Mouse (Mus musculus): ENCODE results near the gene Vgll4. TPM values are rescaled to one million over a fixed set of nuclear protein-coding genes. Genes with fewer than 3 reads are reported as not detected.
A peak's percentile ranks its signal among the peaks of the same experiment; 100 is the strongest.

The Vgll4 gene
- polyA plus RNA-seq, 1 experiment from 2014 or later, result 87.0 TPM

DNA sequence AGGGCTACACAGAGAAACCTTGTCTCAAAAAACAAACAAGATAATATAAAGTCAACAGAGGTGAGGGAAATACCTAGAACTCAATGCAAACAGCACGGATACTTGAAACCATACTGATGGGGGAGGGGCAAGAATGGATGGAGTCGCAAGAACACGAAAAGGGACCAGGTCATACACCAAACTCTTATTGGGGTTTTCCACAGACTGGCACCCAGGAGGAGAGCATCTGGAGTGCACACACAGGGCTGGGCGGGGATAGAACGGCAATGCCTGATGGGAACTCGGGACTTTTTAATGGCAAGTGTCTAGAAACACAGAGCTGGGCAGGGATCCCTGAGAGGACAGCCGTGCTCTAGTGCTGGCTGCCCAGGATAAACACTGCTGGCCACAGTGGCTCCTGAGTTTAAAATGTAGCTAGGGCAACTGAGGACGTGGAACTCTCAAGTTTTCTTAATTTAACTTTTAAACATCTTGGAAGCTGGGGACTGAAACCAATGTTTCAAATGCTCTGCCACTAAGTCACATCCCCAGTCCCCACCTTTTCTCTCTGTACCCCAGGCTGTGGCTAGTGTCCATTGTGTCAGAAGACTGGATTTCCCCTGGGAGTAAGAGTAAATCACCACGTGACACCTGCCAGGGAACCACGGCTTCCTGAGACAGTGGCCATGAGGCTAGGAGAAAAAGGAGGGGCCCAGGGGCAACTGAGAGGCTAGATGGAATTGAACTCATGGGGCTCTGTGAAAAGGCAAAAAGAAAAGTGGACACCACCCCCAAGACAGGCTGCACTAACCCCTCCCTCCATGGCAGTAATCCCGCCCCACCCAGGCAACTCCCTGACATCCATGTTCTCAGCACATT is 83.1 kb downstream of the Vgll4 start:
- H3K9ac ChIP-seq, result no peak overlapping the region
- no peaks in the 10 kb centered on the region for H3K9me3 ChIP-seq
- H3K27ac ChIP-seq, result peak overlapping the region; percentile 14; the same call in 1 of the 2 replicates
- no peak overlapping the region for H3K4me2 ChIP-seq
- H3K36me3 ChIP-seq, result peaks cover 5% of the 10 kb centered on the region; the same call in 1 of the 2 replicates
- no peak overlapping the region for H3K4me3 ChIP-seq (replicated peaks)
- WGBS, result 56% methylated on average over 11 of the region's 11 CpGs
- H3K27me3 ChIP-seq (replicated peaks), result no peaks in the 10 kb centered on the region
- no peak for ATAC-seq (ENCODE audit: insufficient read depth, low FRiP score, low read depth)
- peaks cover 72% of the 10 kb centered on the region for H3K4me1 ChIP-seq

DNA sequence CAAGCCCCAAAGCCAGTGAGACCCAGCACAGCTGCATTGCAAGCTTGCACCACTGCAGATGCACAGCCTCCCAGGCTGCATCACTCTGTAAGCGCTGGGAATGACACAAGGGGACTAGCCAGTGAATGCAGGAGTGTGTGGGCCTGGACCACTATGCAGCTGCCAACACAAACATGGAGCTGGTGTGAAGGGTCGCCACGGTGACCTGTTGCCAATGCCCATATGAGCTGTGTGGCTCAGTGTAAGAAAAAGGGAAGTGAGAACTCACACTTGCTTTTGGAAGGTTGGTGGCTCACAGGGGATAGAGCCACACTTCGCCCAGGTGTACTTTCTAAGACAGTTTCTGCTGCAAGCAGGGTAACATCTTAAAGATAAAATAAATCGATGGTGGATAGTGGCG is 83.8 kb downstream of the Vgll4 start:
- peaks cover 5% of the 10 kb centered on the region; the same call in 1 of the 2 replicates for H3K36me3 ChIP-seq
- H3K9ac ChIP-seq, result no peak overlapping the region
- no peak overlapping the region for H3K4me3 ChIP-seq (replicated peaks)
- ATAC-seq (ENCODE audit: insufficient read depth, low FRiP score, low read depth), result no peak
- H3K27me3 ChIP-seq (replicated peaks), result no peaks in the 10 kb centered on the region
- 84% methylated on average over 6 of the region's 6 CpGs for WGBS
- no peak overlapping the region for H3K27ac ChIP-seq
- H3K9me3 ChIP-seq, result no peaks in the 10 kb centered on the region
- H3K4me1 ChIP-seq, result peaks cover 70% of the 10 kb centered on the region
- H3K4me2 ChIP-seq, result no peak overlapping the region

DNA sequence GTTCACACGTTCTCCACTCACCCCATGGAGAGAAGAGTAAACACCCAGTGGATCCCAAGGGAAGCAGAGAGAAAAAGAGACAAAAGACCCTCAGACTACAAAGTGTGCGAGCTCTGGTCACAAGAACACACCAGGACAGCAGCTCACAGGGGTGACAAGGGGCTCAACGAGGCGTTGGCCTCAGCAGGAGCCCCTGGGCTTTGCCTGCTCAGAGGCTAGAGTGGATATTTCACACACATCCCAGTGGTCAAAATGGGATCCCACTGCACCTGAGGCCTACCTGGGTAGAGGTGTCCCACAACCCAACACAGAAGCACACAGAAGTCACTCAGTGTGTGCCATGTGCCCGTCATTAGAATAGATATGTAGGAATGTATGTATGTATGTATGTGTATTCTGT is 84.7 kb downstream of the Vgll4 start:
- no peak for ATAC-seq (ENCODE audit: insufficient read depth, low FRiP score, low read depth)
- peaks cover 5% of the 10 kb centered on the region; the same call in 1 of the 2 replicates for H3K36me3 ChIP-seq
- H3K27me3 ChIP-seq (replicated peaks), result no peaks in the 10 kb centered on the region
- WGBS, result 77% methylated on average over 5 of the region's 5 CpGs
- no peaks in the 10 kb centered on the region for H3K9me3 ChIP-seq
- no peak overlapping the region for H3K4me2 ChIP-seq
- peaks cover 71% of the 10 kb centered on the region for H3K4me1 ChIP-seq
- no peak overlapping the region for H3K27ac ChIP-seq
- no peak overlapping the region for H3K4me3 ChIP-seq (replicated peaks)
- no peak overlapping the region for H3K9ac ChIP-seq

DNA sequence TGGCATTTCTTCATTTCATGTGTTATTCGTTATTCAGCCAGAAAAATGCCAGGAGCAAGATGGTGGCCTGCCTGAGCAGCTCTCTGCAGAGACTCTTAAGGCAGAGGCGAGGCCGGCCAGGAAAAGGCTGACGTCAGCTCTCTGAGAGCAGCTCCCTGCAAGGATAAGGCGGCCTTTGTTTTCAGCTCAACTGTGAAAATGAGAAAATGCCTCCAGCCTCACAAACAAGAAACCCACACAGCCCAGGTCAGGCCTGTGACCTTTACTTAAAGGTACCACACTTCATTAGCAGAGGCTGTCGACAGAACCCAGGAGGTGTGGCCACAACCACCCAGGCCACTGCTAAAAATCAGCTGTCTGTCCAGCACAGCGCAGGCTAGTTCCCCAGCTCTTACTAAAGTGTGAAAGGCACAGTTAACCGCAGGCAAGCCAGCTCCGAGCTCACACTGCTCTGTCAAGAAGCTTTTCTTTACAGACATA is 86.5 kb downstream of the Vgll4 start:
- 7% methylated on average over 9 of the region's 9 CpGs for WGBS
- Histone ChIP-seq H3K9ac (no peak overlapping the region), H3K9me3 (no peaks in the 10 kb centered on the region), H3K4me2 (peak overlapping the region; percentile 11; the same call in 1 of the 2 replicates), H3K27me3 (replicated peaks) (no peaks in the 10 kb centered on the region), H3K27ac (peak overlapping the region; percentile 88), H3K4me1 (peaks cover 76% of the 10 kb centered on the region), H3K4me3 (replicated peaks) (no peak overlapping the region), H3K36me3 (peaks cover 5% of the 10 kb centered on the region; the same call in 1 of the 2 replicates)
- ATAC-seq (ENCODE audit: insufficient read depth, low FRiP score, low read depth), result peak; percentile 81

DNA sequence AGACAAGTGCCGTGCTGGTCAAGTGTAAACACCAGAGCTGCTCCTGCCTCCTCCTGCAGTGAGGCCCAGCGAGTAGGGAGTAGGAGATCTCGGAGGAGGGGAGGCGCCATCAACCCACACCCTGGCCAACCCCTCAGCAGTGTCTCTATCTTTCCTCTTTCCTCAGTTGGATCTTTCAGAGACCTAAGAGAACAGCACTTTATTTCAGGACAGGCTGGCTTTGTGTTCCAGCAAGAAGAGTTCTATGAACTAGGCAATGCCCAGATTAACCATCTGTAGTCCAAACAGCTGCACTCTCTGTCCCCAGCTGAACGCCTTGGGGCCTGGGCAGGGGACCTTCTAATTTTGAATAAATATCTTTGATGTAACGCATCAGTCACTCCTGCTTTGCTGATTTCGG is 87.1 kb downstream of the Vgll4 start:
- Histone ChIP-seq H3K9ac (no peak overlapping the region), H3K4me3 (replicated peaks) (no peak overlapping the region), H3K9me3 (no peaks in the 10 kb centered on the region), H3K27ac (peak overlapping the region; percentile 88), H3K27me3 (replicated peaks) (no peaks in the 10 kb centered on the region), H3K36me3 (peaks cover 5% of the 10 kb centered on the region; the same call in 1 of the 2 replicates), H3K4me1 (peaks cover 79% of the 10 kb centered on the region), H3K4me2 (peak overlapping the region; percentile 11; the same call in 1 of the 2 replicates)
- WGBS, result 28% methylated on average over 7 of the region's 7 CpGs
- peak; percentile 15; the same call in 1 of the 2 replicates for ATAC-seq (ENCODE audit: insufficient read depth, low FRiP score, low read depth)

DNA sequence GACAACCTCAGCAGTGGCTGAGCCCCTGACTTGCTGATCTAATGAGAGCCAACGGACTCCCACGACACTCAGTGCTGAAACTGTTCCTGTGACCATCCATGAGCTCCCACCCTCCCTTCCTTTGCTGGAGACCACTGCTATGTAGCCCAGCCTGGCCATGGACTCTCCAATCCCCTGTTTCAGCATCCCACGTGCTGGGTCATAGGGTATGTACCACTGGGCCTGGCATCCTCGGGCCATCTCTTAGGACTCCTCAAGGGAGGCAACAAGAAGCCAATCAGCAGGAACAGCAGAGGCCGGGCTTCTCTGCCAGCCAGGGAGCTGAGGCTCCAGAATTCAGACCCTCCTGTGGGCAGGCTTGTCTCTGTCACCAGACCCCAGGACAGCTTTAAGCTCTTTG is 87.6 kb downstream of the Vgll4 start:
- Histone ChIP-seq H3K4me3 (replicated peaks) (no peak overlapping the region), H3K27me3 (replicated peaks) (no peaks in the 10 kb centered on the region), H3K27ac (peak overlapping the region; percentile 88), H3K9me3 (no peaks in the 10 kb centered on the region), H3K4me1 (peaks cover 78% of the 10 kb centered on the region), H3K9ac (no peak overlapping the region), H3K4me2 (peak overlapping the region; percentile 11; the same call in 1 of the 2 replicates), H3K36me3 (peaks cover 5% of the 10 kb centered on the region; the same call in 1 of the 2 replicates)
- 62% methylated on average over 5 of the region's 5 CpGs for WGBS
- ATAC-seq (ENCODE audit: insufficient read depth, low FRiP score, low read depth), result no peak

DNA sequence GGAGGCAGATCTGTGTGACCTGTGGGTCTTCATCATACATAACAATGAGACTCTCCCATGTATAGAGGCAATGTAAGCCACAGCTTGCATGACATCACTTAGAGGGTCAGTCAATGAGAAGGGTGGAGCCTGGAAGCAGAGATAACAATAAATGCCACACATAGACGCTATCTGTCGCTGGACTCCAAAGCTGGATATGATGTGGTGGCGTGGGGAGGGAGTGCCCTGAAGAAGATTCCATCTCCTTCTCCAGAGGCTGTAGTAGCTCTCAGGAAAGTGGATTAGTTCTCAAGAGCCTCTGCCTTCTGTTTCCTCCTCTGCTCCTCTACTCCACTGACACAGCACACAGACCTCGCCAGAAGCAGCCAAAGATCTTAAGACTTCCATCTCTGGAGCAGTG is 89.0 kb downstream of the Vgll4 start:
- no peak overlapping the region for H3K4me2 ChIP-seq
- H3K9me3 ChIP-seq, result no peaks in the 10 kb centered on the region
- no peak overlapping the region for H3K4me3 ChIP-seq (replicated peaks)
- no peak for ATAC-seq (ENCODE audit: insufficient read depth, low FRiP score, low read depth)
- H3K4me1 ChIP-seq, result peaks cover 77% of the 10 kb centered on the region
- H3K36me3 ChIP-seq, result peaks cover 5% of the 10 kb centered on the region; the same call in 1 of the 2 replicates
- no peak overlapping the region for H3K27ac ChIP-seq
- no peak overlapping the region for H3K9ac ChIP-seq
- 58% methylated on average over 4 of the region's 4 CpGs for WGBS
- H3K27me3 ChIP-seq (replicated peaks), result no peaks in the 10 kb centered on the region

DNA sequence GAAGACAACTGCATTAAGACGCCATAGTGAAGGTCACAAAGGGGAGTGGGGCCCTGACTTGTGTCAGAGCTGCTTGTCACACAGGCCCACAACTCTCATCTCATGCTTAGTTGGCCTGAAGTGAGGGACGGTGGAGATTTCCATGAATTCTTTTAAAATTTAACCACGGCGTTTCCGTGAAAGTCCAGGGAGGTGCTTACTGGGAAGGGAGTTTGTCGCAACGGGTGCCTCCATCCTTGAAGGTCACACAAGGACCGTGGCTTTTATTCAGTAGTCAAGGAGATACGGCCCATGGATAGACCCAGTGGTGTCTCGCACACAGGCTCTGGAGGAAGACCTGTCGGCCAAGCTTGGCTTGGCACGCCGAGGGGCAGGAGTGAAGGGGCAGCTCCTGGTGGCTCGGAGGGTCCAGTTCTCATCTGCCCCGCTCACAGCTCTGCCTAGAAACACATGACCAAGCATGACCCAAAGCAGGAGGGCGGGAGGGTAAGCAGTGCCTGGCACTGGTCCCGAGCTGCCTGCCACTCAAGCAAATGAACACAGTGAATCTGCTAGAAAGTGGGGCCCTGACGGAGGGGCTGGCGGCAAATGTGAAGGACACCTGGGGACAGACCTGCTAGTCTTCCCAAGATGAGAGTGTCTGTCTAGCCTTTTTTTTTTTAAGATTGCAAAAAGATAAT is 90.8 kb downstream of the Vgll4 start:
- H3K9ac ChIP-seq, result no peak overlapping the region
- no peaks in the 10 kb centered on the region for H3K27me3 ChIP-seq (replicated peaks)
- WGBS, result 70% methylated on average over 19 of the region's 19 CpGs
- ATAC-seq (ENCODE audit: insufficient read depth, low FRiP score, low read depth), result no peak
- no peak overlapping the region for H3K4me3 ChIP-seq (replicated peaks)
- H3K4me1 ChIP-seq, result peaks cover 85% of the 10 kb centered on the region
- no peak overlapping the region for H3K4me2 ChIP-seq
- no peaks in the 10 kb centered on the region for H3K9me3 ChIP-seq
- H3K36me3 ChIP-seq, result peaks cover under 1% of the 10 kb centered on the region; the same call in 1 of the 2 replicates
- 0 out of 2 replicates have a peak overlapping the region, but pooled peaks have one; percentile 5 for H3K27ac ChIP-seq

DNA sequence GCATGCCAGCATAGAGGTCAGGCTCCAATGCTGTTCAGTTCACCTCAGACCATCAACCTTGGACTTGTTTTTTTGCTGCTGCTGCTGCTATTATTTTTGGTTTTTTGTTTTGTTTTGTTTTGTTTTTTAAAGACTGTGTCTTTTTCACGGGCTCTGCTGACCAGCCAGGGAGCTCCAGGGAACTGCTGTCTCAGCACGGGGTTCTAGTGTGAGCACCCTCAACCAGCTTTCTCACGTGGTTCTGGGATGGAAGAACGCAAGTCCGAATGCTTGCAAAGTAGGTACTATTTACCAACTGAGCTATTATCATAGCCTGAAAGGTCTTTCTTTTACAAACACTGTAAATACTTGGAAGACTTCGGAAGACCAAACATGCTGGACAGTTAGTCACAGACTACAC is 93.2 kb downstream of the Vgll4 start:
- Histone ChIP-seq H3K4me1 (peaks cover 76% of the 10 kb centered on the region), H3K27ac (peak overlapping the region; percentile 99), H3K36me3 (no peaks in the 10 kb centered on the region), H3K4me2 (no peak overlapping the region), H3K4me3 (replicated peaks) (no peak overlapping the region), H3K27me3 (replicated peaks) (no peaks in the 10 kb centered on the region), H3K9me3 (no peaks in the 10 kb centered on the region), H3K9ac (no peak overlapping the region)
- 62% methylated on average over 6 of the region's 6 CpGs for WGBS
- ATAC-seq (ENCODE audit: insufficient read depth, low FRiP score, low read depth), result no peak

DNA sequence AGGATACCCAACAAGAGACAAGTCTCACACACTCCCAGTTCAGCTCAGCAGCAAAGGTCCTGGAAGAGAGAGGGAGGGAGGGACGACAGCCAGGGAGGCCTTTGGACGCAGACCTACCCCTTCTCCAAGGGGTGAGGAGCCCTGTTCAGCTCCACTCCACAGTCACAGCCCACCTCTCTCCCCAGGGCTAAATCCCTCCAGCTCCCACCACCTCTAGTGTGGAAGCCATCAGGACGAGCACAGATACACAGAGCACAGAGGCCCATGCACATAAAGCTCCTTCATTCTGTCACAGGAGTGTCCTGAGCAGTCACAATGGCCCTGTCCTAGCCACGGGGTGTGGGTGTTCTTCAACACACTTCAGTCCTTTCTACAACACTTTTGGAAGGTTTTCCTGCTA is 93.8 kb downstream of the Vgll4 start:
- WGBS, result 27% methylated on average over 4 of the region's 4 CpGs

DNA sequence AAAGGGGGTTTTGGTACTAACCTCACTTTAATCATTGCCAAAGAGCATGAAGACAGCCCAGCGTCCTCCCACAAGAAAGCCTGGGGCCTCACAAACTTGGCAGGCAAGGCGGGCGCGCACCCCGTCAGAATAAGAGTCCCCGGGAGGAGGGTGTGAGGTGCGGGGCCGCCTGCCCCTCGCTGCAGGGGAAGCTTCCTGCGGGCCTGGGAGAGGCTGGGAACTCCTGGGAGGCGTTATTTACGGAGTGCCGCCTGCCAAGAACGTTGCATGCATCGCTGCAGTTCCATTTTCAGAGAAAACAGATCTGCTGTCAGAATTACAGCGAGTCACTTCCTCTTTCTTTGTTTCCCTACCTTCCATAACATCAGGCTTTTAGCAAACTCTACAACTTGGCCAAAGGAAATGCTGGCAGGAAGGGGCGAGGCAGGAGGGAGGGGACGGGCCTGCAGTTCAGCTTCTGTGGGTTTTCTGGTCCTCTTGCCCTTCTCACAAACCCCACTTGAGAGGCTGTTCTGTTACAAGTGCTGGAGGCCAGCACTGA is 94.7 kb downstream of the Vgll4 start:
- H3K27me3 ChIP-seq (replicated peaks), result no peaks in the 10 kb centered on the region
- no peaks in the 10 kb centered on the region for H3K9me3 ChIP-seq
- H3K36me3 ChIP-seq, result no peaks in the 10 kb centered on the region
- H3K4me2 ChIP-seq, result peak overlapping the region; percentile 92
- H3K4me1 ChIP-seq, result peaks cover 71% of the 10 kb centered on the region
- H3K9ac ChIP-seq, result peak overlapping the region; percentile 64; the same call in 1 of the 2 replicates
- peak; percentile 88 for ATAC-seq (ENCODE audit: insufficient read depth, low FRiP score, low read depth)
- H3K27ac ChIP-seq, result peak overlapping the region; percentile 99
- WGBS, result 0% methylated on average over 18 of the region's 18 CpGs
- H3K4me3 ChIP-seq (replicated peaks), result peak overlapping the region; percentile 48

More for the DNA sequence above, 93.8 kb downstream of the Vgll4 start:
- peak overlapping the region; percentile 99 for H3K27ac ChIP-seq
- H3K4me2 ChIP-seq, result no peak overlapping the region
- no peaks in the 10 kb centered on the region for H3K9me3 ChIP-seq
- H3K4me1 ChIP-seq, result peaks cover 76% of the 10 kb centered on the region
- no peak for ATAC-seq (ENCODE audit: insufficient read depth, low FRiP score, low read depth)
- no peak overlapping the region for H3K4me3 ChIP-seq (replicated peaks)
- H3K9ac ChIP-seq, result no peak overlapping the region
- H3K27me3 ChIP-seq (replicated peaks), result no peaks in the 10 kb centered on the region
- no peaks in the 10 kb centered on the region for H3K36me3 ChIP-seq
